Mouse (Mus musculus): Measurements from ENCODE around the gene Tmbim1.

- no peak for TF ChIP-seq CTCF (IDR thresholded peaks at IDR 0.05)
- TF ChIP-seq EP300 (IDR thresholded peaks at IDR 0.05) = no peak
Observed at GRCm38 (mm10) chr1:74240311-74240710, 65.1 kb downstream of the Tmbim1 start.
